Mouse (Mus musculus): ENCODE measurements at regions not wholly inside any gene's neighbourhood (a gene's known extent, or its start where the extent isn't known, plus 50 kb on each side); places are given as distances from the start of the nearest gene placed in this dataset.

- TF ChIP-seq POLR2A (IDR thresholded peaks at IDR 0.05; ENCODE audit: borderline replicate concordance, control insufficient read depth, low read depth, low read length) (no peak), CTCF (IDR thresholded peaks at IDR 0.05; ENCODE audit: control insufficient read depth, insufficient read depth, low read length) (no peak)
Observed at GRCm38 (mm10) chr15:61890330-61890729, 967.5 kb upstream of the A1bg start.
